Mouse (Mus musculus): ENCODE results near the gene Hsd17b6. TPM values are rescaled to one million over a fixed set of nuclear protein-coding genes. Genes with fewer than 3 reads are reported as not detected.

Gene Hsd17b6
- polyA plus RNA-seq, 1 experiment from 2014 or later = not detected

GRCm38 (mm10) chr10:127971135-127971534, 36.3 kb downstream of the Hsd17b6 start:
- no peak for DNase-seq (ENCODE audit: low read depth, low spot score)
- peaks cover 27% of the 10 kb centered on the region for H3K27me3 ChIP-seq
- ChIA-PET POLR2A (no interaction called here), CTCF (interaction anchor here (2.1 kb wide), 1 partner anchor 37 kb away, joined by 5 read pairs; no protein-coding TSS in a partner anchor)
- peak; percentile 22 for TF ChIP-seq CTCF (IDR thresholded peaks at IDR 0.05)
- in situ Hi-C loops (cut with MboI; ENCODE audit: low pct_unique_long_range_greater_than_20kb) = no loop called here
- no peak for ATAC-seq

- DNase-seq (ENCODE audit: low read depth, low spot score) (no peak), ATAC-seq (no peak)
- CTCF ChIA-PET = no interaction called here
- in situ Hi-C loops (cut with MboI; ENCODE audit: low pct_unique_long_range_greater_than_20kb) = no loop called here
- peaks cover 27% of the 10 kb centered on the region for H3K27me3 ChIP-seq
- TF ChIP-seq CTCF (IDR thresholded peaks at IDR 0.05) = no peak
- POLR2A ChIA-PET = no interaction called here
Observed at GRCm38 (mm10) chr10:127970359-127970831, 37.0 kb downstream of the Hsd17b6 start.

DNA sequence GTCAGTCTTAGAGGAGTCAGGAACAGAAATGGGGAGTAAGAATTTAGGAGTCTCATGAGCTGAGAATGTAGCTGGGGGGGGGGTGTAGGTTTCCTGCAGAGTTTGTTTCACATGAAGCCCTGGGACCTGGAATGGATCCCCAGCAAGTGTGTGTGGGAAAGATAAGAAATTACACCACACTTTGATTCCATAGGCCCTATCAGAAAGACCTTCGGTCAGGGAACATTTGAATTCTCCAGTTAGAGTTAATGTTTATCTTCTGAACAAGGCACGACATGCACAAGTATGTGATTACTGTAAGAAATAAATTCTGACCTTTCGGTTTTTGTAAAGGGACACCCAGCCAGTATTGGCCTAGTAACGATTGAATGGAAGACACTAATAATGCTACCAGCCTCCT, 37.6 kb downstream of the Hsd17b6 start:
- DNase-seq (ENCODE audit: low read depth, low spot score) (no peak), ATAC-seq (no peak)
- CTCF ChIA-PET = no interaction called here
- peaks cover 27% of the 10 kb centered on the region for H3K27me3 ChIP-seq
- in situ Hi-C loops (cut with MboI; ENCODE audit: low pct_unique_long_range_greater_than_20kb) = no loop called here
- TF ChIP-seq CTCF (IDR thresholded peaks at IDR 0.05) = no peak
- POLR2A ChIA-PET = interaction anchor here (0.6 kb wide), 1 partner anchor 44 kb away, joined by 3 read pairs; no protein-coding TSS in a partner anchor

GRCm38 (mm10) chr10:127966506-127966905, 40.9 kb downstream of the Hsd17b6 start:
- POLR2A ChIA-PET = interaction anchor here (0.8 kb wide), 1 partner anchor 11 kb away, joined by 3 read pairs; no protein-coding TSS in a partner anchor
- no peak for TF ChIP-seq CTCF (IDR thresholded peaks at IDR 0.05)
- CTCF ChIA-PET = no interaction called here
- DNase-seq (ENCODE audit: low read depth, low spot score) (no peak), ATAC-seq (no peak)
- in situ Hi-C loops (cut with MboI; ENCODE audit: low pct_unique_long_range_greater_than_20kb) = no loop called here
- peaks cover 14% of the 10 kb centered on the region for H3K27me3 ChIP-seq

DNA sequence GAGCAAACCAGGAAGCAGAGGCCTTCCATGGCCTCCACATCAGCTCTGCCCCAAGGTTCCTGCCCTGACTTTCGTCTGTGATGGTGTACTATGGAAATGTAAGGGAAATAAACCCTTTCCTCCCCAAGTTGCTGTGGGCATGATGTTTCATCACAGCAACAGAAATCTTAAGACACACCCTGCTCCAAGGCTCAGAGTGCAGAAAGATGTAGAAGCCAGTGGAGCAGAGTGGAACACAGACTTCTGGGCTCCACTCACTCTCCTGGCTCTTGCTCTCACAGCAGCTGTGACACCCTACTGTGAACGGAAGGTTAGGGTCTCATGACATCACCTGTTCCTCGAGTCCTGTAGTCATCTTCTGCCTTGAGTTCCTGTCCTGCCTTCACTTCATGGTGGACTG, 43.4 kb downstream of the Hsd17b6 start:
- ChIA-PET CTCF (interaction anchor here (1.6 kb wide), 1 partner anchor 10 kb away, joined by 3 read pairs; no protein-coding TSS in a partner anchor), POLR2A (interaction anchor here (1.1 kb wide), 1 partner anchor 8 kb away, joined by 3 read pairs; no protein-coding TSS in a partner anchor)
- in situ Hi-C loops (cut with MboI; ENCODE audit: low pct_unique_long_range_greater_than_20kb) = no loop called here

DNA sequence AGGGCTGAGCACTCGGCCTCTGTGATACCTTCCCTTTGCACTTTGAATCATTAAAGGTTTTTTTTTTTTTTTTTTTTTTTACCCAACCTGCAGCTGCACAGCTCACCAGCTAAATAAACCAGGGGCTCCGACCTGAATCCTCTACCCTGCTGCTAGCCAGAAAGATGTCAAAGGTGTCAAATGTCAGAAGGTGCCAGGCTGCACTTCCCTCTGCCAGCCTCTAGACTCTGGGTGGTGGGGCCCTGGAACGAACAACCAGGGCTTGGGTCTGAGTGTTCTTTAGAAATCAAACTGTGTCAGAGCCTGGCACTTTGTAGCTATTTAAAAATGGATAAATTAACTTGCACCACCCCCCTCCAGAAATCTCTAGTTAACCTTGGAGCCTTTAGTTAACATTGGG, 45.0 kb downstream of the Hsd17b6 start:
- CTCF ChIA-PET = no interaction called here
- no peak for TF ChIP-seq CTCF (IDR thresholded peaks at IDR 0.05)
- POLR2A ChIA-PET = no interaction called here
- peaks cover 5% of the 10 kb centered on the region for H3K27me3 ChIP-seq
- in situ Hi-C loops (cut with MboI; ENCODE audit: low pct_unique_long_range_greater_than_20kb) = no loop called here
- no peak for DNase-seq (ENCODE audit: low read depth, low spot score)
- no peak for ATAC-seq

More for the DNA sequence above, 43.4 kb downstream of the Hsd17b6 start:
- TF ChIP-seq CTCF (IDR thresholded peaks at IDR 0.05) = no peak
- H3K27me3 ChIP-seq = peaks cover 14% of the 10 kb centered on the region
- ATAC-seq (no peak), DNase-seq (ENCODE audit: low read depth, low spot score) (no peak)

GRCm38 (mm10) chr10:127959161-127959679, 48.2 kb downstream of the Hsd17b6 start:
- POLR2A ChIA-PET = no interaction called here
- DNase-seq (ENCODE audit: low read depth, low spot score) (no peak), ATAC-seq (no peak)
- in situ Hi-C loops (cut with MboI; ENCODE audit: low pct_unique_long_range_greater_than_20kb) = no loop called here
- no peaks in the 10 kb centered on the region for H3K27me3 ChIP-seq
- CTCF ChIA-PET = no interaction called here
- no peak for TF ChIP-seq CTCF (IDR thresholded peaks at IDR 0.05)

DNA sequence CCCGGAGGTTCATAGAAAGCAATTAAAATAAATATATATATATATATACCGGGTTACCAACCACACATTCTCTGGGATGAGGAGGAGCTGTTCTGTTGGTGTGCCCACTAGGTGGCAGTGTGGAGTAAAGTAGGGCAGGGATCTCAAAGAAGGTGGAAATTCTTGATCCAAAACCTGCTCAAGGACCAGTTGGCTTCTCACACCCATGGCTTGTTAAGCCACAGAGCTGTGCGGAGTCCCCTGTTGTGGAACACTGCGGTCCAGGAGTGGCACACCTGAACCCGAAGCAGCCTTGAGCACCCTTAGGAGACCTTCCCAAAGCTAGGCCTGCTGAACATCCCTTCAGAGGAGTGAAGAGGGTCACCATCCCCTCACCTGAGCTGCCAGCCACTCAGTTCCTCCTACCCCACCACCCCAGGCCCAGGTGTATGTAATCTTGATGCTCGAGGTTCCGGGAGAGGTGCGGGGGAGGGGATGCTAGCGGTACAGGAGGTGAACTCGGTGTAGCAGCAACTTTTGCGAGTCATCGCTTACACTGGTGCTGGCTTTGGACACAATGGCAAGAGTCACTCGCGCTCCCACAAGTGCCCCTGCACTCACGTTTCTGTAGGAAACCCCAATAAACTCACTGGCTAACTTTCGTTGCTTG, 51.1 kb downstream of the Hsd17b6 start:
- in situ Hi-C loops (cut with MboI; ENCODE audit: low pct_unique_long_range_greater_than_20kb) = no loop called here
- peak; percentile 73 for TF ChIP-seq CTCF (IDR thresholded peaks at IDR 0.05)
- ATAC-seq = no peak
- POLR2A ChIA-PET = interaction anchor here (0.7 to 1.1 kb wide), 2 partner anchors 8 to 9 kb away, joined by 3 read pairs; no protein-coding TSS in a partner anchor
- peaks cover 7% of the 10 kb centered on the region for H3K27me3 ChIP-seq
- no peak for DNase-seq (ENCODE audit: low read depth, low spot score)
- CTCF ChIA-PET = interaction anchor here (0.9 to 1.4 kb wide), 7 partner anchors 10 to 281 kb away, joined by 3 to 9 read pairs (median 4); no protein-coding TSS in a partner anchor

GRCm38 (mm10) chr10:127955034-127955433, 52.4 kb downstream of the Hsd17b6 start:
- TF ChIP-seq CTCF (IDR thresholded peaks at IDR 0.05) = no peak
- peaks cover 17% of the 10 kb centered on the region for H3K27me3 ChIP-seq
- ATAC-seq (no peak), DNase-seq (ENCODE audit: low read depth, low spot score) (no peak)
- in situ Hi-C loops (cut with MboI; ENCODE audit: low pct_unique_long_range_greater_than_20kb) = no loop called here
- ChIA-PET CTCF (interaction anchor here (0.9 to 1.1 kb wide), 2 partner anchors 25 to 219 kb away, joined by 3 to 4 read pairs; no protein-coding TSS in a partner anchor), POLR2A (no interaction called here)

DNA sequence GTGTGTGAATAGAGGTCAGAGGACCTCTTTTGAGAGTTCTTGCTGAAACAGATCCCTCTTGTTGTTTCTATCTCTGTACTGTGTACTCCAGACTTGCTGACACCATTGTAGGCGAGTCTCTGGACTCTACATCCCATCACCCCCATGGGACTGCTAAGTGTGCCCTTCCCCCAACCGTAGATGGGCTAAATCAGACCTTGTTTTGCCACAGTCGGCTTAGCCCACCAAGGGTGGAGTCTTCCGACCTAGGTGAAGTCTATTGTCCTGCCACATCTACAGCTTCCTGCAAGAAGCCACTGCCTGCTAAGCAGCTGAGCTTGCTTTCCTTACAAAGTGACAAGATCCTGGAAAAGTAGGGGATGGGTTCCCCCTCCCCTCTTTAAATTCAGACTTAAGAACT, 55.6 kb downstream of the Hsd17b6 start:
- peaks cover 17% of the 10 kb centered on the region for H3K27me3 ChIP-seq
- in situ Hi-C loops (cut with MboI; ENCODE audit: low pct_unique_long_range_greater_than_20kb) = no loop called here
- TF ChIP-seq CTCF (IDR thresholded peaks at IDR 0.05) = no peak
- ChIA-PET POLR2A (no interaction called here), CTCF (interaction anchor here (0.9 kb wide), 1 partner anchor 56 kb away, joined by 4 read pairs; no protein-coding TSS in a partner anchor)
- ATAC-seq (no peak), DNase-seq (ENCODE audit: low read depth, low spot score) (no peak)

GRCm38 (mm10) chr10:127951390-127951789, 56.0 kb downstream of the Hsd17b6 start:
- no peak for ATAC-seq
- TF ChIP-seq CTCF (IDR thresholded peaks at IDR 0.05) = no peak
- CTCF ChIA-PET = interaction anchor here (0.9 kb wide), 1 partner anchor 57 kb away, joined by 4 read pairs; no protein-coding TSS in a partner anchor
- DNase-seq (ENCODE audit: low read depth, low spot score) = no peak
- POLR2A ChIA-PET = no interaction called here
- H3K27me3 ChIP-seq = peaks cover 17% of the 10 kb centered on the region
- in situ Hi-C loops (cut with MboI; ENCODE audit: low pct_unique_long_range_greater_than_20kb) = no loop called here
